Mouse (Mus musculus): ENCODE results near the gene Parpbp. TPM values are rescaled to one million over a fixed set of nuclear protein-coding genes. Genes with fewer than 3 reads are reported as not detected.

The Parpbp gene
- polyA plus RNA-seq, 1 experiment from 2014 or later, result 18.1 TPM

DNA sequence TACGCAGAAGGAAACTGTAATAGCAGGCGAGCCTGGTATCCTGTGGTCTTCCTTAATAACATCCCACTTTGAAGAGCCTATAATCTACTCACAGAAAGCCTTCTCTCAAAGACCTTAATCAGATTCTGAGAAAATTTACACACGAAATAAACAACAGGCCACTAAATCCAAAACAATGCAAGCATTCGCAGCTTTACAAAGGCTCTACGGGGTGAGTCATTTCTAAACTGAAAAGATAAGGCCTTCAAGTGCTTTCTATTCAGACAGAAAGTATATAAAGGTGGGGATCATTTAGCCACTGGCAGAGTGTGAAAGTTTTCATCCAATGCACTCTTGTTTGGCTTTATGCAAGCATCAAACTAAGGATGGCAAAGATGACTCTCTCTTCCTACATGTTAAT lies 56.0 kb downstream of the Parpbp start, which contains the start of gene Pmch:
TSS of gene Pmch (plus strand) at position 301 of the 400 bp plus-strand sequence.
- Histone ChIP-seq H3K27me3 (no peaks in the 10 kb centered on the region), H3K4me2 (no peak within 1 kb of the TSS), H3K9ac (no peak within 1 kb of the TSS), H3K36me3 (peaks cover 9% of the 10 kb centered on the region; the same call in 1 of the 2 replicates), H3K4me3 (no peak within 1 kb of the TSS), H3K9me3 (no peaks in the 10 kb centered on the region), H3K4me1 (no peaks in the 10 kb centered on the region), H3K27ac (no peak within 1 kb of the TSS)
- ATAC-seq (ENCODE audit: borderline replicate concordance, extremely low read depth, low FRiP score, low TSS enrichment), result no peak
- 76% methylated on average over 5 of the region's 5 CpGs for WGBS

DNA sequence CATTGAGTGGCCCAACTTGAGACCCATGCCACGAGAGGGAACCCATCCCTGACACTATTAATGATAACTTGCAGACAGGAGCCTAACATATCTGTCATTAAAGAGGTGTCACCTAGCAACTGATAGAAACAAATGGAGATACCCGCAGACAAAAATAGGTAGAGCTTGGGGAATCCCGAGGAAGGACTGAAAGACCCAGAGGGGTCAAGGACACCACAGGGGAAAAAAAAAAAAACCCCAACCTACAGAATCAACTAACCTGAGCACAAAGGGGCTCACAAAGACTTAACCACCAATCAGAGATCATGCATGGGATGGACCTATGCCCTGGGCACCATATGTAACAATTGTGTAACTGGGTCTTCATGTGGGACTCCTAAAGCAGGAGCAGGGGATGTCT lies 79.4 kb downstream of the Parpbp start:
- Histone ChIP-seq H3K27ac (no peak overlapping the region), H3K9ac (no peak overlapping the region), H3K4me3 (no peak overlapping the region), H3K4me2 (no peak overlapping the region), H3K27me3 (no peaks in the 10 kb centered on the region), H3K4me1 (no peaks in the 10 kb centered on the region), H3K9me3 (no peaks in the 10 kb centered on the region), H3K36me3 (no peaks in the 10 kb centered on the region)
- WGBS, result 71% methylated on average over 3 of the region's 3 CpGs
- no peak for ATAC-seq (ENCODE audit: borderline replicate concordance, extremely low read depth, low FRiP score, low TSS enrichment)

DNA sequence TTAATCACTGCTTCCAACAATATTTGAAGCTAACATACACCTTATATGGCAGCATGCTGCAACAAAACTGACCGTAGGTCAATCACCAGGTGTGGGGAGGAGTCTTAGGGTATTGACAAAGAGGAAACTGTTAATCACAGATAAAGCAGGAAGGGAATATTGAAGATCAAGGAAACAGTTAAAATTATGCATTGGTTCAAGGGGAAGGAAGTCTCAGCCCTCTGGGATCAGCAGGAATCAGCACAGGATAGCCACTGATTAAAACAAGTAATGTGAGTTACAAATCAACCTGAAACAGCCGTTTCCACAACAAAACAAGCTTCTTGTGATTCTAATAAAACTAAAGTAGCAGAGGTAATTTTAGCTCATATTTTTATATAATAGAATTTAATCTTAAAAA lies 81.9 kb downstream of the Parpbp start:
- ATAC-seq (ENCODE audit: borderline replicate concordance, extremely low read depth, low FRiP score, low TSS enrichment), result no peak
- Histone ChIP-seq H3K4me1 (no peaks in the 10 kb centered on the region), H3K36me3 (no peaks in the 10 kb centered on the region), H3K9ac (no peak overlapping the region), H3K27me3 (no peaks in the 10 kb centered on the region), H3K9me3 (no peaks in the 10 kb centered on the region), H3K4me3 (no peak overlapping the region), H3K4me2 (no peak overlapping the region), H3K27ac (no peak overlapping the region)
- 47% methylated on average over 2 of the region's 2 CpGs for WGBS

GRCm38 (mm10) chr10:88063436-88063835 lies 83.3 kb downstream of the Parpbp start:
- H3K4me3 ChIP-seq, result no peak overlapping the region
- ATAC-seq (ENCODE audit: borderline replicate concordance, extremely low read depth, low FRiP score, low TSS enrichment), result no peak
- WGBS, result 81% methylated on average over 4 of the region's 4 CpGs
- H3K27me3 ChIP-seq, result no peaks in the 10 kb centered on the region
- H3K27ac ChIP-seq, result no peak overlapping the region
- H3K9ac ChIP-seq, result no peak overlapping the region
- H3K4me1 ChIP-seq, result no peaks in the 10 kb centered on the region
- no peaks in the 10 kb centered on the region for H3K36me3 ChIP-seq
- H3K4me2 ChIP-seq, result no peak overlapping the region
- no peaks in the 10 kb centered on the region for H3K9me3 ChIP-seq

- Histone ChIP-seq H3K9ac (no peak overlapping the region), H3K4me3 (no peak overlapping the region), H3K4me2 (no peak overlapping the region), H3K27me3 (no peaks in the 10 kb centered on the region), H3K9me3 (no peaks in the 10 kb centered on the region), H3K4me1 (peaks cover 3% of the 10 kb centered on the region; the same call in 1 of the 2 replicates), H3K27ac (peak overlapping the region; percentile 50; the same call in 1 of the 2 replicates), H3K36me3 (no peaks in the 10 kb centered on the region)
- WGBS, result 37% methylated on average over 14 of the region's 14 CpGs
- ATAC-seq (ENCODE audit: borderline replicate concordance, extremely low read depth, low FRiP score, low TSS enrichment), result peak; percentile 93
Observed at GRCm38 (mm10) chr10:88056950-88057649, 89.6 kb downstream of the Parpbp start.

DNA sequence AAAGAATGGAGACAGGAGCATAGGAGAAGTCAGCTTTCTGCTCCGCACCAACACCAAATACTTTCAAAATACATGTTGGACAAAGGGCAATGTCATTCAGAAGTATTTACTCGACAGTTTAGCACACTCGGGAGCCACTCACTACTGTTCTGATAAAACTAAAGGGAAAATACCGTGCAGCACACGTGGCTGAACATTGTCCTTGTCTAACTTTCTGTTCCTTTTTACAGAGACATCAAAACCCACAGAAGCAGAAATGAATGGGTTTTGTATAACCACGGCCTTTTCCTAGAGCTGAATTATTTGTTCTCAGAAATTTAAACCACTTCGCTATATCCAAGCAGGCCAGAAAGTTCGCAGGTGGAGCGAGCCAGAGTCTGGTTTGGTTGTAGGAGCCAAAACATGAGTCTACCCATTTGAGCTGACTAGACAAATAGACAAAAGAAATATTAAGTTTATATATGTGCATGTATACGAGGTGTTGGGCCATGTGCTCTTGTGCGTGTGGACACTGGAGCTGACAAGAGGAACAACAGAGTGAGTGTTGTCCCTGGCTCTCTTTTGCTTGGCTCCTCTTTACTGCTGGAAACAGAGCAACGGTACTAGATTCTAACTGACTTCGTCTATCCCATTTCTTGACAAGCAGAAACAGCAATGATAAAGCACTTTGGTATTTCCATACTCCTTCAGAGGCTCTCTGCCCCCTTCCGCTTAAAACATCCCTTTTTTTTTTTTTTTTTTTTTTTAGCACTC lies 92.3 kb downstream of the Parpbp start:
- Histone ChIP-seq H3K9ac (no peak overlapping the region), H3K27me3 (no peaks in the 10 kb centered on the region), H3K4me3 (no peak overlapping the region), H3K36me3 (no peaks in the 10 kb centered on the region), H3K4me2 (no peak overlapping the region), H3K4me1 (peaks cover 3% of the 10 kb centered on the region; the same call in 1 of the 2 replicates), H3K27ac (no peak overlapping the region; the same call in 1 of the 2 replicates), H3K9me3 (no peaks in the 10 kb centered on the region)
- peak; percentile 69; the same call in 1 of the 2 replicates for ATAC-seq (ENCODE audit: borderline replicate concordance, extremely low read depth, low FRiP score, low TSS enrichment)
- WGBS, result 46% methylated on average over 14 of the region's 14 CpGs

DNA sequence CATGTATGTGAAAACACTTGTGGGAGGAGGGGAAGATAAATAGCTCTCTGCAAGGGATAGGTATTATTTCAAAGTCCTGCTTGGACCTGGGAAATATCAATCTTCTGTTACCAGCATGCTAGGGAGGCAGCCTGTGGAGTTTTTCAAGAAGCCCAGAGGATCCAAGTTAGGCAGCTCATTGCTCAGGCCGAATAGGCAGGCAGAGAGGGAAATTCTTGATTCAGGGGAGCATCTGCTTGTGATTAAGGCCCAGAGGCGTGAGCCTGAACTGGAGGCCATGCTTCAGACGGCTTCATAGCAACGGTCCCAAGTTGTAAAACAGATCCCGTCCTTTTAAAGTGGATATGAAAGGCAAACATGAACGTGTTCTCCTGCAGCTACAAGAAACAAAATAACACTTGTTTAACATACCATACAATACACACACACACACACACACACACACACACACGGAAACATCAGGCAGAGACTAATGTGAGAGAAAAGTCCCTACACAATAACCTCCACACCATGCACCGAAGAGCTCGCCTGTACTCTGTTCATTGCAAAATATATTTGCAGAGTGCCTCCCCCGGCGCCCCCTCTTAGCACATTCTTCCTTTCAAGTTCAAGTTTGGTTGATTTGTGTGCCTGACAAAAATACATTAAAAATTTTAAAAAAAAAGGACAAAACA lies 100.5 kb downstream of the Parpbp start:
- Histone ChIP-seq H3K9me3 (no peaks in the 10 kb centered on the region), H3K4me3 (no peak overlapping the region), H3K9ac (no peak overlapping the region), H3K4me2 (no peak overlapping the region), H3K36me3 (no peaks in the 10 kb centered on the region), H3K27me3 (no peaks in the 10 kb centered on the region), H3K4me1 (no peaks in the 10 kb centered on the region), H3K27ac (no peak overlapping the region)
- ATAC-seq (ENCODE audit: borderline replicate concordance, extremely low read depth, low FRiP score, low TSS enrichment), result no peak
- 54% methylated on average over 11 of the region's 11 CpGs for WGBS

DNA sequence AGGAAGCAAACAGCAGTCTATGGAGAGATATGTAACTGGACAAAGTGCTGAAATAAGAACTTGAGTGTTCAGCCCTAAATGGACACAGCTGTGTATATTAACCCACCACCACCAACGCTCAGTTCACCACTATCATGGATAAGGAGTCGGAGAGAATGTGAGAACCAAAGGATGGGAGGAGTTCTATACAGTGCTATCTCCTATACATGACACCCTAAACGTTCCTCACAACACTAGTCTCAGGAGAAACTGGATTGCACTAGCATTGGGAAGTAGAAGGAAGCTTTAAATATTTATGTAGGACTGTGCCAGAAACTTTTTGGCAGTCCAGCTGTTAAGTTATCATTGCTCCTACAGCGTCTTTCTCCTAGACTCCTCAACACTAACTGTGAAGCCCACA lies 102.4 kb downstream of the Parpbp start:
- no peak overlapping the region for H3K27ac ChIP-seq
- 46% methylated on average over 4 of the region's 4 CpGs for WGBS
- peak; percentile 55; the same call in 1 of the 2 replicates for ATAC-seq (ENCODE audit: borderline replicate concordance, extremely low read depth, low FRiP score, low TSS enrichment)

More for the DNA sequence above, 102.4 kb downstream of the Parpbp start:
- H3K4me2 ChIP-seq, result no peak overlapping the region
- no peaks in the 10 kb centered on the region for H3K36me3 ChIP-seq
- no peaks in the 10 kb centered on the region for H3K27me3 ChIP-seq
- H3K9ac ChIP-seq, result no peak overlapping the region
- H3K4me1 ChIP-seq, result no peaks in the 10 kb centered on the region
- H3K4me3 ChIP-seq, result no peak overlapping the region
- no peaks in the 10 kb centered on the region for H3K9me3 ChIP-seq

Other genes with a start within 250 kb of the Parpbp start
- gene Pmch, start 55.9 kb downstream of the Parpbp start, polyA plus RNA-seq (2015; fragmentation: Nextera tagmentation; extraction: Ambion mirVana), result 0.34 and 0.62 TPM in 2 replicates
- 84.1 and 90.0 TPM in 2 replicates for gene Nup37, start 51 bp upstream of the Parpbp start, polyA plus RNA-seq (2015; fragmentation: Nextera tagmentation; extraction: Ambion mirVana)
- 60.9 and 62.0 TPM in 2 replicates for gene Washc3, start 54.2 kb upstream of the Parpbp start, polyA plus RNA-seq (2015; fragmentation: Nextera tagmentation; extraction: Ambion mirVana)
- 71.7 and 81.0 TPM in 2 replicates for gene Dram1, start 232.1 kb upstream of the Parpbp start, polyA plus RNA-seq (2015; fragmentation: Nextera tagmentation; extraction: Ambion mirVana)
- gene Gnptab, start 232.2 kb upstream of the Parpbp start, polyA plus RNA-seq (2015; fragmentation: Nextera tagmentation; extraction: Ambion mirVana), result 16.2 and 17.8 TPM in 2 replicates